Mouse (Mus musculus) intestine, postnatal 0 days (tissue): ENCODE measurements around the gene Ptgir. TPM values are rescaled to one million over a fixed set of nuclear protein-coding genes. Genes with fewer than 3 reads are reported as not detected.

Experiments used
- ATAC-seq: fragments of 200-750 bp; cut with Nextera tagmentation; 2 replicates; pipeline ENCODE4 v1.8.0; 2017; ENCODE audit warnings: mild to moderate bottlenecking, moderate TSS enrichment, moderate library complexity
- H3K27ac ChIP-seq: fragments of 300-500 bp; sonication (generic); 2 replicates; pipeline ENCODE4 v1.5.1; 2014; ENCODE audit warnings: mild to moderate bottlenecking, low read depth, low read length, moderate library complexity
- H3K27me3 ChIP-seq: fragments of 300-500 bp; sonication (generic); replicated peaks from 2 replicates; pipeline ENCODE4 v1.6.1; 2014; ENCODE audit warnings: low read length, mixed read lengths; ENCODE audit not compliant: control insufficient read depth, insufficient read depth
- H3K36me3 ChIP-seq: fragments of 300-500 bp; sonication (generic); 2 replicates; pipeline ENCODE4 v1.6.1; 2014; ENCODE audit warnings: mild to moderate bottlenecking, moderate library complexity; ENCODE audit not compliant: control insufficient read depth, insufficient read depth
- H3K4me1 ChIP-seq: fragments of 300-500 bp; sonication (generic); replicated peaks from 2 replicates; pipeline ENCODE4 v1.6.1; 2014; ENCODE audit warnings: antibody characterized with exemption, low read length, mixed read lengths; ENCODE audit not compliant: control insufficient read depth, insufficient read depth
- H3K4me2 ChIP-seq: fragments of 300-500 bp; sonication (generic); replicated peaks from 2 replicates; pipeline ENCODE4 v1.6.1; 2014; ENCODE audit warnings: low read depth, mild to moderate bottlenecking, moderate library complexity
- H3K4me3 ChIP-seq: fragments of 300-500 bp; sonication (generic); 2 replicates; pipeline ENCODE4 v1.5.1; 2014; ENCODE audit warnings: low read depth, low read length
- H3K9ac ChIP-seq: fragments of 300-500 bp; sonication (generic); 2 replicates; pipeline ENCODE4 v1.6.1; 2014; ENCODE audit warnings: mild to moderate bottlenecking, low read depth, low read length
- H3K9me3 ChIP-seq: fragments of 300-500 bp; sonication (generic); 2 replicates; pipeline ENCODE4 v1.6.1; 2016; ENCODE audit warnings: mixed run types; ENCODE audit not compliant: control insufficient read depth
- CTCF ChIP-seq: sonication (generic); IDR thresholded peaks from 2 replicates; pipeline ENCODE4 v1.5.1; 2016; ENCODE audit warnings: low read depth, mild to moderate bottlenecking, control low read depth, antibody characterized with exemption, moderate library complexity
- WGBS: fragments of 180-500 bp; shearing (Covaris S2); extraction: QIAGEN DNeasy Blood & Tissue Kit; methylation state at CpG from one replicate; pipeline ENCODE4 v1.1.7; 2014; 5-methylcytosine and 5-hydroxymethylcytosine counted together
- polyA plus RNA-seq: library from polyadenylated mRNA; unstranded; fragments of >200 nt; fragmentation: Nextera tagmentation; extraction: Ambion mirVana; gene quantifications from 2 replicates; pipeline ENCODE4 v1.2.1, GENCODE M21; 2015

Ptgir gene
- polyA plus RNA-seq, 1 experiment from 2014 or later: 1.7 TPM

GRCm38 (mm10) chr7:16932704-16933577 is 26.7 kb downstream of the Ptgir start:
- Histone ChIP-seq H3K9ac (no peak overlapping the region), H3K27me3 (no peaks in the 10 kb centered on the region), H3K4me3 (no peak overlapping the region), H3K4me1 (no peaks in the 10 kb centered on the region), H3K36me3 (no peaks in the 10 kb centered on the region), H3K4me2 (no peak overlapping the region), H3K9me3 (no peaks in the 10 kb centered on the region), H3K27ac (no peak overlapping the region)
- ATAC-seq: no peak
- peak; percentile 83 for TF ChIP-seq CTCF
- 44% methylated on average over 14 of the region's 14 CpGs for WGBS

DNA sequence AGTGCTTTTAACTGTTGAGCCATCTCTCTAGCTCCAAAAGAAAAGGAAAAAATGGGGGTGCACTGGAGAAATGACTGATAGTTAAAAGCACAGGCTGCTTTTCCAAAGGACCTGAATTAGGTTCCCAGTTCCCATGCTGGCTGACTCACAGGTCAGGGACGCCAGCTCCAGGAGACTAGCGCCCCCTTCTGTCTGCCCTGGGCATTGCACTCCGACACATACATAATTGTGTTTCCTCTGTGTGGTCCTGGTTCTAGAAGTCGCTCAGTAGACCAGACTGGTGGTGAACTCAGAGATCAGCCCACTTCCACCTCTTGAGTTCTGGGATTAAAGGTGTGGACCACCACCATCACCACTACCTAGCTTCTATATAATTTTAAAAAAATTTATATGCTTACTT is 31.0 kb downstream of the Ptgir start:
- Histone ChIP-seq H3K9ac (no peak overlapping the region), H3K4me1 (no peaks in the 10 kb centered on the region), H3K27ac (no peak overlapping the region), H3K36me3 (no peaks in the 10 kb centered on the region), H3K4me2 (no peak overlapping the region), H3K4me3 (no peak overlapping the region), H3K27me3 (no peaks in the 10 kb centered on the region), H3K9me3 (no peaks in the 10 kb centered on the region)
- 48% methylated on average over 4 of the region's 4 CpGs for WGBS
- no peak for ATAC-seq
- peak; percentile 54 for TF ChIP-seq CTCF

DNA sequence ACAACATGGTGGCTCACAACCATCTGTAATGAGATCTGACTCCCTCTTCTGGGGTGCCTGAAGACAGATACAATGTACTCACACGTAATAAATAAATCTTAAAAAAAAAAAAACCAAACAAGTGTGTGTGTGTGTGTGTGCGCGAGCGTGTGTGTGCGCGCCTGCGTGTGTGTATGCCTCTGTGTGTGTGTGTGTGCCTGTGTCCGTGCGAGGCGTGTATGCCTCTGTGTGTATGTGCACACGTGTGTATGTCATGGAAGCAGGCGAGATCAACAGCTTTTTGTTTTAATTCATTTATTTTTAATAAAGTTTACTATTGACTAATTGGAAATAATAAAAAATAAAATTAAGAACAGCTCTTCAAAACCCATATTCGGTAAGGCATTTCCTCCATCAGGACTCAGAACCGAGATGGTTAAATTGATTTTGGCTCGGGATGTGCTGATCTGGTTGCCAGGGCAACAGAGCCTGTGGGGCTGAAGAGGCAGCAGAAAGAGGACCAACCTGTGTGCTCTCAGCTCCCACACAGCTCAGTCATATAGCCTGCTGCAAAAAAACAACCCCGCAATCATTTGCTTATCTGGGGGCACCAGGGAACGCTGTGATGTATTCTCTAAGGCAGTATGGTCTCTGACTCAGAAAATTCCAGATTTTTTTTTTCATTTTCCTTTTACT is 32.0 kb downstream of the Ptgir start:
- no peaks in the 10 kb centered on the region for H3K36me3 ChIP-seq
- no peaks in the 10 kb centered on the region for H3K9me3 ChIP-seq
- H3K27ac ChIP-seq: no peak overlapping the region
- H3K4me3 ChIP-seq: no peak overlapping the region
- 70% methylated on average over 17 of the region's 17 CpGs for WGBS
- no peaks in the 10 kb centered on the region for H3K27me3 ChIP-seq
- no peak overlapping the region for H3K4me2 ChIP-seq
- TF ChIP-seq CTCF: no peak
- no peak for ATAC-seq
- H3K9ac ChIP-seq: no peak overlapping the region
- H3K4me1 ChIP-seq: no peaks in the 10 kb centered on the region

DNA sequence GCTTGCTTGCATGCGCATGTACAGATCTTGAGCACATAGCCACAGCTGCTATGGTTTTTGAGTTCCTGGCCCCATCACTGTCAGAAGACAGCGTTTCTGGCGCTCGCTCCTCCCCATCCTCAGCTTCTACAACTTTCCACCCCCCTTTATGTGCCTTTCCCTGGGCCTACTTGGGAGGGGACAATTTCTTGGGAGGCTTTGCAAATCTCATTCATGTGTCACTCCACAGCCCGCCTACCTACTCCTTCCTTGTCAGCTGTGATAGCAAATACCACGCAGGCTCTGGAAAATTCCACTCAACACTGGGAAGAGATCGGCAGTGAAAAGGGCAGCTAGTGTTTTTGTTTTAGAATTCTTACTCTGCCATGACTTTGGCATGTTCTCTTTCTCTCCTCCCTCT is 34.0 kb downstream of the Ptgir start:
- H3K9ac ChIP-seq: no peak overlapping the region
- no peaks in the 10 kb centered on the region for H3K36me3 ChIP-seq
- no peak overlapping the region for H3K4me2 ChIP-seq
- H3K4me3 ChIP-seq: no peak overlapping the region
- TF ChIP-seq CTCF: no peak
- peaks cover 11% of the 10 kb centered on the region for H3K27me3 ChIP-seq
- no peaks in the 10 kb centered on the region for H3K9me3 ChIP-seq
- no peak overlapping the region for H3K27ac ChIP-seq
- 0 out of 2 replicates have a peak, but pooled peaks cover 2% of the 10 kb centered on the region for H3K4me1 ChIP-seq
- 47% methylated on average over 7 of the region's 7 CpGs for WGBS
- ATAC-seq: no peak

- ATAC-seq: no peak
- no peak overlapping the region for H3K9ac ChIP-seq
- peaks cover 5% of the 10 kb centered on the region; the same call in 1 of the 2 replicates for H3K4me1 ChIP-seq
- TF ChIP-seq CTCF: no peak
- no peak overlapping the region for H3K4me2 ChIP-seq
- H3K27ac ChIP-seq: no peak overlapping the region
- no peaks in the 10 kb centered on the region for H3K36me3 ChIP-seq
- no peaks in the 10 kb centered on the region for H3K9me3 ChIP-seq
- WGBS: 45% methylated on average over 4 of the region's 4 CpGs
- H3K4me3 ChIP-seq: no peak overlapping the region
- peaks cover 36% of the 10 kb centered on the region for H3K27me3 ChIP-seq
Observed at GRCm38 (mm10) chr7:16942861-16943260, 36.6 kb downstream of the Ptgir start.

GRCm38 (mm10) chr7:16944061-16944807 is 37.9 kb downstream of the Ptgir start, which contains the start of gene Pnmal2:
Pnmal2 (plus strand) TSS chr7:16944682.
- Histone ChIP-seq H3K4me3 (peak within 1 kb of the TSS; percentile 57), H3K36me3 (no peaks in the 10 kb centered on the region), H3K27ac (no peak within 1 kb of the TSS), H3K4me1 (peaks cover 5% of the 10 kb centered on the region; the same call in 1 of the 2 replicates), H3K27me3 (peaks cover 49% of the 10 kb centered on the region), H3K9ac (peak within 1 kb of the TSS; percentile 44; the same call in 1 of the 2 replicates), H3K4me2 (peak within 1 kb of the TSS; percentile 78), H3K9me3 (no peaks in the 10 kb centered on the region)
- no peak for TF ChIP-seq CTCF
- ATAC-seq: peak; percentile 28; the same call in 1 of the 2 replicates
- 19% methylated on average over 36 of the region's 36 CpGs for WGBS
